In the genomic region with DNA sequence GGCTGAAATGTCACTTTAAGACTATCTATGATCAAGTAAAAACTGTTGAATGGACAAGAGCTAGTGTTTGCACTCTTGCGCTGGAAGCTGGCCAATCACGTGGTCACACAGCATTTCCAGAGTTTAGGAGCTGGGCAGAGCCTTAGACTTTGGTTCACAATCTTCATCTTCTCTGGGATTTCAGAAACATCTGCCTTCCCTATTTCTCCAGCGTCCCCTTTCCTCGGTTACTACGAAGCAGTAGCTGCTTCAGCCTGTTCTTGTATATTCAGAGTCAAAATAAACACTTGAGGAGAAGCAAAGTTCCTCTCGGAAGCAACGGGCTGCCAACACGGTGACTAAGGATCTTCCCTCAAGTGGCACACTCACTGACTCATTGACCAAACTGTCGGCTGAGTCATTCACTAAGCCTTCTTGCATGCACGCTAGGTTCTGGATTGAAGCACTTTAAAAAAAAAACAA, we compare ENCODE assay signal across 8 mouse cellular contexts. TPM values are rescaled to one million over a fixed set of nuclear protein-coding genes. Genes with fewer than 3 reads are reported as not detected.
A peak's percentile ranks its signal among the peaks of the same experiment; 100 is the strongest.
DNase-seq lines count a peak whose midpoint lies in the region; ATAC-seq lines count a peak whose summit lies in the region.

No protein-coding gene starts in this region.

- 5% methylated on average over 10 of the region's 10 CpGs for WGBS in lung, embryonic 16.5 days
- 65% methylated on average over 10 of the region's 10 CpGs for WGBS in forebrain, embryonic 15.5 days

- intact Hi-C loops in gastrocnemius, postnatal 36 days (cut with DNase I): no loop called here

- H3K9me3 ChIP-seq in lung, embryonic 16.5 days (ENCODE audit: control insufficient read depth, low read length): no peaks in the 10 kb centered on the region
- H3K9me3 ChIP-seq in forebrain, embryonic 15.5 days: no peaks in the 10 kb centered on the region

- 0 out of 2 replicates have a peak overlapping the region, but pooled peaks have one; percentile 11 for H3K4me3 ChIP-seq in lung, embryonic 16.5 days (ENCODE audit: low read length)
- H3K4me3 ChIP-seq in forebrain, embryonic 15.5 days: no peak overlapping the region

- H3K4me1 ChIP-seq in lung, embryonic 16.5 days (replicated peaks; ENCODE audit: control insufficient read depth, insufficient read depth, low read length): peaks cover 7% of the 10 kb centered on the region; the same call in 1 of the 2 replicates
- H3K4me1 ChIP-seq in forebrain, embryonic 15.5 days: no peaks in the 10 kb centered on the region

- peak; percentile 76 for ATAC-seq in lung, embryonic 16.5 days (ENCODE audit: low read depth)
- no peak for ATAC-seq in forebrain, embryonic 15.5 days (replicated peaks)

- H3K27me3 ChIP-seq in lung, embryonic 16.5 days (ENCODE audit: control insufficient read depth, insufficient read depth, low read depth, low read length): no peaks in the 10 kb centered on the region
- H3K27me3 ChIP-seq in forebrain, embryonic 15.5 days: no peaks in the 10 kb centered on the region

- H3K4me2 ChIP-seq in lung, embryonic 16.5 days (ENCODE audit: low read depth, low read length): peak overlapping the region; percentile 39
- no peak overlapping the region for H3K4me2 ChIP-seq in forebrain, embryonic 15.5 days (replicated peaks)

- no peak overlapping the region for H3K27ac ChIP-seq in lung, embryonic 16.5 days (ENCODE audit: low read length)
- H3K27ac ChIP-seq in forebrain, embryonic 15.5 days (replicated peaks): no peak overlapping the region

- no peaks in the 10 kb centered on the region for H3K36me3 ChIP-seq in lung, embryonic 16.5 days (ENCODE audit: control insufficient read depth, insufficient read depth, low read length)
- no peaks in the 10 kb centered on the region for H3K36me3 ChIP-seq in forebrain, embryonic 15.5 days

- H3K9ac ChIP-seq in lung, embryonic 16.5 days (ENCODE audit: low read length): peak overlapping the region; percentile 27; the same call in 1 of the 2 replicates
- H3K9ac ChIP-seq in forebrain, embryonic 15.5 days (replicated peaks): no peak overlapping the region

- peak; percentile 58 for DNase-seq in testis, postnatal 10 days (ENCODE audit: low spot score)
- DNase-seq in testis, postnatal 14 days (ENCODE audit: low spot score): no peak
- DNase-seq in gastrocnemius, postnatal 36 days: peak; percentile 39 to 53
- peak; percentile 78 to 87 for DNase-seq in kidney, adult 8-10 months
- peak; percentile 22 for DNase-seq in right cerebral cortex, postnatal 4 days
- DNase-seq in thymus, postnatal 14 days: no peak

RNA-seq across cellular contexts. Expression of a gene that starts 8.9 kb away (rescaled TPM):
- total RNA-seq in gastrocnemius, postnatal 36 days (2021): under 1 TPM; 0.48 to 0.62 TPM
- polyA plus RNA-seq in lung, embryonic 16.5 days (2015; fragmentation: Nextera tagmentation; extraction: Ambion mirVana): 31.7 and 32.0 TPM in 2 replicates
- 77.2 and 82.7 TPM in 2 replicates for polyA plus RNA-seq in forebrain, embryonic 15.5 days (2015; fragmentation: Nextera tagmentation; extraction: Ambion mirVana)

Comparison
In these comparisons a context has a peak if more than half of its experiments do, and no peak if none do; other contexts are left out.
1. DNase-seq: peak in testis, postnatal 10 days (single experiment), gastrocnemius, postnatal 36 days (2 of 2), kidney, adult 8-10 months (2 of 2) and right cerebral cortex, postnatal 4 days (single experiment); none in testis, postnatal 14 days (single experiment) and thymus, postnatal 14 days (single experiment).